Mouse (Mus musculus): ENCODE measurements around the gene Fgd3.

The Fgd3 gene

GRCm38 (mm10) chr13:49306771-49307310 lies 13.3 kb downstream of the Fgd3 start:
- no peak for DNase-seq (ENCODE audit: low spot score in 2 of 2)

- no peak for DNase-seq (ENCODE audit: low spot score in 2 of 2)
Observed at GRCm38 (mm10) chr13:49300771-49301170, 19.3 kb downstream of the Fgd3 start.

- no peak for DNase-seq (ENCODE audit: low spot score in 2 of 2)
Observed at GRCm38 (mm10) chr13:49298514-49299381, 21.4 kb downstream of the Fgd3 start.

GRCm38 (mm10) chr13:49296270-49296669 lies 23.8 kb downstream of the Fgd3 start:
- DNase-seq (ENCODE audit: low spot score in 2 of 2): no peak

GRCm38 (mm10) chr13:49294108-49294507 lies 26.0 kb downstream of the Fgd3 start:
- no peak for DNase-seq (ENCODE audit: low spot score in 2 of 2)

- DNase-seq (ENCODE audit: low spot score in 2 of 2): no peak
Observed at GRCm38 (mm10) chr13:49291949-49292348, 28.2 kb downstream of the Fgd3 start.

GRCm38 (mm10) chr13:49291398-49291797 lies 28.7 kb downstream of the Fgd3 start:
- DNase-seq (ENCODE audit: low spot score in 2 of 2): no peak

GRCm38 (mm10) chr13:49287224-49287623 lies 32.9 kb downstream of the Fgd3 start:
- DNase-seq (ENCODE audit: low spot score in 2 of 2): no peak

GRCm38 (mm10) chr13:49286750-49287149 lies 33.4 kb downstream of the Fgd3 start:
- DNase-seq (ENCODE audit: low spot score in 2 of 2): no peak

- no peak for DNase-seq (ENCODE audit: low spot score in 2 of 2)
Observed at GRCm38 (mm10) chr13:49283686-49284085, 36.4 kb downstream of the Fgd3 start.

- DNase-seq (ENCODE audit: low spot score in 2 of 2): no peak
Observed at GRCm38 (mm10) chr13:49282168-49282567, 37.9 kb downstream of the Fgd3 start.

- peak in 1 of 2 experiments; percentile 27 for DNase-seq (ENCODE audit: low spot score in 2 of 2)
Observed at GRCm38 (mm10) chr13:49271831-49272765, 48.0 kb downstream of the Fgd3 start.

GRCm38 (mm10) chr13:49270500-49270899 lies 49.6 kb downstream of the Fgd3 start:
- no peak for DNase-seq (ENCODE audit: low spot score in 2 of 2)

GRCm38 (mm10) chr13:49267645-49268044 lies 52.5 kb downstream of the Fgd3 start:
- DNase-seq (ENCODE audit: low spot score in 2 of 2): no peak

GRCm38 (mm10) chr13:49260036-49260722 lies 59.9 kb downstream of the Fgd3 start:
- no peak for DNase-seq (ENCODE audit: low spot score in 2 of 2)

- DNase-seq (ENCODE audit: low spot score in 2 of 2): no peak
Observed at GRCm38 (mm10) chr13:49257819-49258313, 62.2 kb downstream of the Fgd3 start.

- DNase-seq (ENCODE audit: low spot score in 2 of 2): peak; percentile 29 to 47
Observed at GRCm38 (mm10) chr13:49252746-49253145, 67.4 kb downstream of the Fgd3 start.

GRCm38 (mm10) chr13:49252113-49252512 lies 68.0 kb downstream of the Fgd3 start:
- DNase-seq (ENCODE audit: low spot score in 2 of 2): no peak

- DNase-seq (ENCODE audit: low spot score in 2 of 2): no peak
Observed at GRCm38 (mm10) chr13:49250716-49251517, 69.2 kb downstream of the Fgd3 start.

GRCm38 (mm10) chr13:49249634-49250033 lies 70.5 kb downstream of the Fgd3 start:
- no peak for DNase-seq (ENCODE audit: low spot score in 2 of 2)

- DNase-seq (ENCODE audit: low spot score in 2 of 2): no peak
Observed at GRCm38 (mm10) chr13:49248923-49249322, 71.2 kb downstream of the Fgd3 start.

Measured in right cerebral cortex, postnatal 36 days (tissue).